Mouse (Mus musculus) embryonic stem cell, embryonic (primary cell): ENCODE results near the gene Fam19a1.
"Not testable (repeated sequence)": the region's sequence is repeated elsewhere in the genome, so short reads cannot be mapped to it uniquely, and the experiment has no call there.

Experiments used
- CTCF ChIA-PET, 4 experiments: fragments of 300-600 bp in 2 of 4; fragments of 350-600 bp in 2 of 4; sonication (Branson Sonifier 250); formaldehyde crosslinking; loops; one replicate each; lab custom pipeline; 2022; ENCODE audit warnings: inconsistent platforms in 2 of 4; lab: Charles Lee
- POLR2A ChIA-PET, 4 experiments: fragments of 300-600 bp in 2 of 4; fragments of 350-600 bp in 2 of 4; sonication (Branson Sonifier 250); formaldehyde crosslinking; loops; one replicate each; lab custom pipeline; 2022; ENCODE audit warnings: antibody characterized with exemption in 4 of 4, inconsistent platforms in 1 of 4; lab: Charles Lee

Fam19a1 gene

DNA sequence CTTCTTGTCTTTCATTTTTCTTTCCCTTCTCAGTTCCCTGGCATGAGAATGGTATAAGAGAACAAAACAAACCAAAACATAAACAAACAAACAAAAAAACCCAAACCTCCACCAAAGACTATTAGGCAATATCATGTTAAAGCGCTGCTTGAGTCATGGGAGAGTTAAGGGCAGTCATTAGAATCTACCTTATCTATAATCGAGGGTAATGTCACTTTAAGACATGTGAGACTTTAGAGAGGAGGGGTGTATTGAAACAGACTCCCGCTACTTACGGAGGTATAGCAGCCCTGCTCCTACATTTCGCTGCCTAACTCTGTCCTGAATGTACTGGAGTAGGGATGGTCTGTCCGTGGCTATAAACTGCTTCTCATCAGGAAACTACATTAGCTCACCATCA lies at the start of gene Fam19a1:
Gene Fam19a1 (plus strand): TSS at position 301 of the 400 bp plus-strand sequence.
- CTCF ChIA-PET, result no interaction called here
- POLR2A ChIA-PET, result no interaction called here

DNA sequence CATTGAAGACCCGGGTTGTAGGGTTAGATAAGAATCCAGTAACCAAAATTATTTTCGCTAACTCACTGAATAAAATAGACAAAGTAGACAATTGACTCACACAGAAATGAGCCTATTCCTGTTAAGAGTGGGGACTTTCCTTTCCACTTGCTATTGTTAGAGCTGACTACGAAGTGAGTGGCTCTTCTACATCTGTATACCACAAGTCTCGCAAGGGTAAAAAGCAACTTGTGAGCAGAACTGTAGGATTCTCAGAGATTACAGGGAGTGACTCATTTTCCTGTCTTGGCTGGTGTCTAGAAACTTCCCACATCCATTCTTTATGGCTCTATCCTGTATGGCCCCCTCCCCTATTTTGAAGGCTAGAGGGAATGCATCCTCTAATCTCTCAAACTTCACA lies 41.9 kb upstream of the Fam19a1 start:
- CTCF ChIA-PET, result no interaction called here
- POLR2A ChIA-PET, result no interaction called here

DNA sequence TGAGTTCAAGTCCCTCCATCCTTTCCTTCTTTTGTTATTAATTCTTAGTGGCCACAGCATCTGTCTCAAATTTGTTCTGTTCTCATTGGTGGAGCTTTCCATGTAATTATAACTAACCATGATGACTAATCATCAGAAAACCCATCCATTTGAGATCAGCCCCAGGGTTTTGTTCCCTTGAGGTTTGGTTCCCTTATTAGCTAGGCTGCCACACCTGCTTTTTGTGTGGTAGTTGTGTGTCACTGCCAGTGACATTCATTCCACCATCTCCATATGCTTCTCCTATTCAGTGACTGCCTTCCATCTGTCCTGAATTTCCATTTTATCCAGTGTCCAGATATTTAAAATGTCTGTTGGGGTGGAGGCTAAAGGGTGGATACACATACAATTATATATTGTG lies 41.4 kb upstream of the Fam19a1 start:
- ChIA-PET POLR2A (no interaction called here), CTCF (no interaction called here)

DNA sequence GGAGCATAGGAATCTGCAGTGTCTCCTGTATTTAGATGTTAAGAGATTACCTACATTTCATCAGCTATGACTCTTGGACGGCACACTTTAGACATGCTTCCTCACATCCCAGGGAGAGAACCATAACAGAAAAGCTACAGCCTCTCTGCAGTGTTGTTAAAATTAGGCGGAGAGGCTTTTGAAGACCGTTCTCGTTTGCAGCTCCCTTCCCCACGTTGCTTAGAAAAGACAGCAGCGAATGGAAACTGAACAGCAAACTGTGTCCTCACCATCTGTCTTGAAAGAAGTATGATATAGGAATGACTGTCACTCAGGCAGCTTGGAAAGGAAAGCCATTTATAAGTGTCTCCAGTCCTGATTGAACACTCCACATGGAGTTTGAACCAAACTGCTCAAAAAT lies 23.0 kb upstream of the Fam19a1 start:
- ChIA-PET POLR2A (no interaction called here), CTCF (no interaction called here)

DNA sequence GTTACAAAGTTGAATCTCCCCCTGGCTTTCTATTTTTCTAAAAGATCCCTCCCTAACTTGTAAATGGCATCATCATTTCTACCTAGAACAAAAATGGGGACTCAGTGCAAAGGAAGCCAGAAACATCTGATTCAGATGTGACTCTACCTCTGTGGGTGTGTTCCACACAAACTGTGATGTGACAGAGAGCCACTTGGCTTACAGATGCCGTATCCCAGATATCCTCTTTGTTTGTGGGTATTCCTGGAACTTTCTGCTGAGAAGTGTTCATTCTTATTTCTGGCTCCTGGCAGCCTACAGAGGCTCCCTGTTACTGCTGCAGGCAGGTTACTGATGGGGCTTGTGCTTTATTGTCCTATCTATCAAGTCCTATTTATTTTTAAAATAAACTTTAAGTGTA lies 19.2 kb upstream of the Fam19a1 start:
- POLR2A ChIA-PET, result no interaction called here
- CTCF ChIA-PET, result no interaction called here

DNA sequence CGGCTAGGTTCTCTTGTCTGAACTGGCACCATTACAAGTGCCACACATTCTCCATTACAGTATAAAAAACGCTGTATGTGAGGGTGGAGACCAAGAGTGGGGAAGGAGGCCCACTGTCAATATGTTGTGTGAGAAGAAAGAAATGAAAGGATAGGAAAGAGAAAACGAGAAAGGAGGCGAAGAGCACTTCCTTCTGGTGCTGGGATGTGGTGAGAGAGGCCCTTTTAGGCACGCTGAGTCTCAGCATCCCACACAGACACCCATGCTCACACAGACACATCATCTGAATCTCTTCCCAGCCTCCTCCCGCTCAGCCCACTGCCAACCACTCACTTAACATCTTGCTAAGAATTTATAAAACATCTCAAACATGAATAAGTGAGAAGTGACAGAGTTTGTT lies 14.7 kb upstream of the Fam19a1 start:
- ChIA-PET CTCF (no interaction called here), POLR2A (no interaction called here)

DNA sequence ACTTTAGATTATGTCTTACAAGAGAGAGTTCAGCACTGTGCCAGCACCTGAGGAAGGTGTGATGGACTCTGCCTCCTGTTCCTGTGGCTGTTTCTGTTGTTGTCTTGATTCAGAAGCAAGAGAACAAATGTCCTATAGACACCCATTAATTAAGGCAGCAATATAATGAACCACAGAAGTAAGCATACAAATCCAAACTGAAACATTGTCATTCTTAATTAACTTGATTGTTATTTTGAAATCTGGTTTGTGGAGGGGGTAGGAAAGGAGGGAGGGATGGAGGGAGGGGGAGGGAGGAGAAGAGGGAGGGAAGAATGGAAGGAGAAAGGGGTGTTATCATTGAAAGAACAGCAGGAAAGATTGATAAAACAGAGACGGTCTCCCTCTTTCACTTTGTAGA lies 1.3 kb upstream of the Fam19a1 start:
- POLR2A ChIA-PET, result no interaction called here
- CTCF ChIA-PET, result no interaction called here

DNA sequence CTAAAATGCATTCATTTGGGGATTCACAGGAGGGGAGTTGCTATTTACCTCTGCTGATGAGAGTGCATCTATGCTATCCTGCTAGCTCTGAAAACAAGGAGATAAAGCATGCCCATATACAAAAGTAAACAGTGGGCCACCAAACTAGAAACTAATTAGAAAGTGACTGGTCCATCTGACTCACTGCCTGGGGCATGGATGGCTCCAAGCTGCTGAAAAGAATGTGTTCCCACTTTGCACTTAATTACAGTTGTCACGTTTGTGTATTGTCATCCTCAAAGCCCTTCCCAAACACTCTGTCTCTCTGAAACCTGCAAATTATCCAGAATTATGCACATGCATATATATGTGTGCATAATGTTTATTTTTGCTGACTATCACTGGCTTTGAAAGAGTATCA lies 1.2 kb downstream of the Fam19a1 start:
- CTCF ChIA-PET, result no interaction called here
- POLR2A ChIA-PET, result no interaction called here

DNA sequence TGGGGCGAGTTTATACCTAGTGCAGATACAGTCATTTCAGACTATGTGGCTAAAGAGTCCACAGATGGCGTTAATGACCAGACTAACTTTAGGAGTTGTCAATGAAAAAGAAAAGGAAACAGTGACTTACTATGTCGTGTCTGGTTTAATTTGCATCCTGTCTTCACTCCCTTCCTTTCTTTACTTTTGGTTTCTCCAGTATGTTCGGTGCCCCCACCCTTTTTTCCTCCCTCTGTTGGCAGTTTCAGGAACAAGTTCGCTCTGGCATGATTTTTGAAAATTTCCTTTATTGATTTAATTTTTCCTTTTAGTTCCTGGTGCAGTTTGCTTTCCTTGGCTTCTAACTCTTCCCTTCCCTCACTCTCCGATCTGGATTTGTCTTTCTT lies 3.2 kb downstream of the Fam19a1 start:
- ChIA-PET CTCF (no interaction called here), POLR2A (no interaction called here)

DNA sequence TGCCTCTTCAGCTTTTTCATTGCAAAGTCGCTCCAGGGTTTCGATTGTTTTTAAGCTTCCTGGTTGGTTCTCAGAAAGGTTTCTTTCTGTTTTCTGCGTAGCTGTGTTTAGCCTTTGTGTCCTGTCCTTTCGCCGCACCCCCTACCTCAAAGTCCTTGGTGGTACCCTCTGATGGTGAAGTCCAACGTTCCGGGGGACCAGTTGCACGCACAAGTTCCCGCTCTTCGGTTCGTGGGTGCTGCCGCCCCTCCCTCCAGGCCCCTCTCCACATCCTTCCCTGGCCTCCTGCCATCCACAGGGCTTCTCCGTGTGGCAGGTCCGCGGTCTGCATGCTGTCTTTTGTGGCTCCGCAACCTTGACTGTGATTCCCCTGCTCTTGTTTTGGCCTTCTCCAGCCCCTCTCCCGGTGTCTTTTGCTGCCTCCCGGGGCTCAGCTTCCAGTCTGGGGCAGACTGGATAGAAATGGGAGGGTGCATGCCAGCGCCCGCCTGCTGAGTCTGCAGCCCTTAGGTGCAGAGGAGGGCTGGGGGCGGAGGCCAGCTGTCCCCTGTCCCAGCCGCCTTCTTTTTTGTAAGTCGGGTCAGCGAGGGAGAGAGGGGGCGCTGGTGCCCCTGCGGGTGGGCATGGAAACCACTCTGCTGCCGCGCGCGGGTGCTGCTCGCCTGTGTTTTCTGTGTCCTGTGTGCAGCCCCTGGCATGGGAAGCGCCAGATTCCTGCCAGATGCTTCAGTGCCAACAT lies 3.7 kb downstream of the Fam19a1 start:
- ChIA-PET POLR2A (no interaction called here), CTCF (no interaction called here)

DNA sequence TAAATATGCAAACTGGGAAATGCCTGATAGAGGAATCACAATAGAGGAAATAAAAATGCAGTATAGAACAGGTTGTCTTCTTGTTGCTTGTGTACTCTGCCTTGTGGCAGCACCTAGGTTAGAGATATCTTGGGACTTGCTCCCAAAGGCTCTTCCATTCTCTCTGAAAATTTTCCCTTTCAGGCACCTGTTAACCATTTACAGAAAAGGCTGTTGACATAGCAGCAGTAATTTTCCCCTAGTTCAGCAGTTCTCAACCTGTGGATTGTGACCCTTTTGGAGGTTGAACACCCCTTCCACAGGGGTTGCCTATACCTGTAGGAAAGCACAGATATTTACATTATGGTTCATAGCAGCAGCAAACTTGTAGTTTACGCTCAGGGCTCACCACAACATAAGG lies 30.4 kb downstream of the Fam19a1 start:
- POLR2A ChIA-PET, result no interaction called here
- CTCF ChIA-PET, result no interaction called here

DNA sequence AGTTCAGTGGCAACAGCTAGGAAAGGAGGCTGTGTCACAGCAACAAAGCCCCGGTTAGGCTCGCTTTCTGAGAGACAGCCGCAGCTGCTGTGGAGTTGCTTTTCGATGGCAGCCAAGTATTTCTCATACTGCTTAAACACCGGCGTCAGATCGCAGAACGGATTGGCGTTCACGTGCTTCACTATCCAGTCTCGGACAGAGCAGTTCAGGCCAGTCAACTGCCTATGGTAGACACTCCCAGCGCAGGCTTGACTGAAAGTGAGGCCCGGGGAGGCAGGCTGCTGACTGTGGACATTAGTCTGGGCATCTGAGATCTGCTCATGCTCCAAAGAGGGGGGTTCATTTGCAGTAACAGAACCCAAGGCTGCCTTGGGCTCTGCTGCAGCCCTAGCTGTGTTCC lies 52.4 kb downstream of the Fam19a1 start:
- POLR2A ChIA-PET, result interaction anchor here in 1 of 4 experiments (0.6 to 0.7 kb wide), 2 partner anchors 11 to 387 kb away, joined by 3 read pairs; no protein-coding TSS in a partner anchor
- CTCF ChIA-PET, result interaction anchor here in 2 of 4 experiments (0.7 kb wide), 2 partner anchors 20 to 158 kb away, joined by 8 to 14 read pairs; no protein-coding TSS in a partner anchor

DNA sequence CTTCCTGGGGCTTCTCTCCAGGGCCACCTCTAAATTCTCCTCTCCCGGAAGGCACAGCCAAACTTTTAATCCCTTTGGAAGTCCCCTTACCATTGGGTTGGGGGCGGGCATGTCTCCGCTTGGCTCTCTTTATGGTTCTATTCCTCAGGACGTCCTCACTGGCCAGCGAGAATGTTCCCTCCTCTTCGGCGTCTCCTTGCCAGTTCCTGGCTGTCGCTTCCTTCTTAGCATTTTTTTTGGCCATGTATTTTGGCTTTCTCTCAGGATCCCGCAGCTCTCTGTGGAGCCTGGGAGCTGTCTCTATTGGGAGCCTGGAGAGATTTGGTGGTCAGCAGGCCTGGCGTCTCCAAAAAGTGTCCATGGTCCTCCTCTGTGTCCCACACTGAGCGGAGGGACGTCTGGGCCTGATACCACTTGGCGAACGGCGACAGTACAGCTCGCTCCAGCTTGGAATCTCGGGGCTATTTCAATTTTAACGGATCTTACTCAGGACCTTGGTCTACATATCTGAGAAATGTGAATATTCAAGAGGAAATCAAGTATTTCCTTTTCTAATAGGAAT lies 52.9 kb downstream of the Fam19a1 start, which contains the start of gene 1700123L14Rik:
Gene 1700123L14Rik (minus strand): TSS at position 426 of the 562 bp plus-strand sequence.
- ChIA-PET CTCF (interaction anchor here in 1 of 4 experiments (0.7 kb wide), 1 partner anchor 825 kb away, joined by 3 read pairs; no protein-coding TSS in a partner anchor), POLR2A (no interaction called here)

DNA sequence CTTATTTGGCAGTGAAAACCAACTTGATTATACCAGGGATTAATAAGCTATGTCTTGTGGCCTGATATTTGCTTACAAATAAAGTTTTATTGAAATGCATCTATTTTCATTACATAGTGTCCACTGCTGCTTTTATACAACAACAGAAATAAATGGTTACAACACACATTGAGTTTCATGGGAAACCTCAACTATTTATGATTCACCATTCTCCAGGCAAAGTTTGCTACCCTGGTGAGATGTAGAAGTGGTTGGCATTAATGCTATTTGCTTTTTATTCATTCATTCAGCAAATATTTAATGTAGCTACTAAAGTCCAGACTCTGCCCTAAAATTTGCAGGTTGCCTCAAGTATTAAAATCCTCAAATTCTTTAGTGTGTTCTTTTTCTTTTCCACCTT lies 54.1 kb downstream of the Fam19a1 start:
- CTCF ChIA-PET, result no interaction called here
- POLR2A ChIA-PET, result no interaction called here

DNA sequence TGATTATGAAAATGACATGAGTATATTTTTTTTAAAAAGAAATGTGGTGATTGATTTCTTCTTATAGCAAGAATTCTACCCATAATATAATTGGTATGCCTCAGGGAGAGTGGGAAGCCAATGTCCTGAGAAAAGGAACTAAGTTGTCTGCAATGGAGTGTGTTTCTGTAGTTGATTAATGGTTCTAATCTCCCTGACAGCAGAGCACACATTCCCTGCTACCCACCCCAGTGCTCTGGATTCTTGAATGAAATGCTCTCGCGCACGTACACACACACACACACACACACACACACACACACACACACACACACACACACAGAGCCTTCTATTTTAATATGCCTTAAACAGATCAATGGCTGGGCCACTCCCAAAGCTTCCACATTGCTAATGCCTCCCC lies 60.7 kb downstream of the Fam19a1 start:
- CTCF ChIA-PET, result no interaction called here
- POLR2A ChIA-PET, result no interaction called here

DNA sequence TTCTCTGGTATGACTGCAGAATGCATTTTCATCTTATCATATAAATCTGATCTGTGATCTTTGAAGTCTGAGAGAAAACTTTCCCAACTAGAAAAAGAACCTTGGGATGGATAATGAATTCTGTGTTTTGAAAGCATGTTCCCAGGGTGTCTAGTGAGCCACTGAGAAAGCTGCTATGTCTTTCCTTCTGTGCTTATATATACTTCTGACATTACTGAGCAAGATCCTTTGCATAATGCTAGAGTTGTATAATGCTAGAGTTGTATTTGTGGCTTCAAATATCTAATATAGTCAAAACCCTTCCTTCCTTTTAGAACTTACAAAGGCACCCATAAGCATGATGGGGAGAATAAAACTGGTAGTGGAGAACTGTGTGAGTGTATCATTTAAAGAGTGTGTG lies 65.6 kb downstream of the Fam19a1 start:
- CTCF ChIA-PET, result no interaction called here
- POLR2A ChIA-PET, result no interaction called here

DNA sequence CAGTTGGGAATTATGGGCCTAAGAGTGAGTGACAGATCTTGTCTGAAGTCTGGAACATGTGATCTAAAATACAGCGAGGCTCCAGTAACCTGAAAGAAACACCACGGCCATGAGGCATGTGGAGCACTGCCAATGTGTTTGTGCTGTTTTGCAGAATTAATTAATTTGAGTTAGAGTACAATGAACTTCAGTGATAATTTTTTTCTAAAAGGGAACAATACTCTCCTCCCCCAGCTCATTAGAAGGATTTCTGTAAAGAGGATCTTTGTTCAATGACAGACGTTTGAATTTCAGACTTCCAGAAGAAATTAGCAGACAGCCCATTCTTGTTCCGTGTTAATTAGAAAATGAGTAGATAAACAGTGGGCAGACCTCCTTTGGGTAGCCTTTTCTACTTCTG lies 70.4 kb downstream of the Fam19a1 start:
- ChIA-PET POLR2A (no interaction called here), CTCF (no interaction called here)

DNA sequence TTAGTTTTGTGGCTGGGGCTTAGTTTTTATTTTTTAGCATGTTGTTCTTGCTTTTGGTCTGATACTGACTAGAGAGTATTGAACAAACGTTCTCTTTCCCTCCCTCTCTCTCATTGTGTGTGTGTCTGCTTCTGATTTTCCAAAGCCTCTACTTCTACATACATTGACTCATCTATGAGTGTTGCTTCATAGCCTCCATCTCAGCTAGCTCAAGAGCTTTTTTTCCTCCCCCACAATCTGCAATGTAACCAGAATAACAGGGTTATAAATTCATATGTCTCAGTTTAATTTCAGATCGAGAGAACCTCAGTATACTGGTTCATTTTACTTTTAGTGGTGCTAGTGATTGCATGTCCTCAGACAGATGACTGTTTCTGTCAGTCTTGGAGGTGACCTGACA lies 73.6 kb downstream of the Fam19a1 start:
- CTCF ChIA-PET, result no interaction called here
- POLR2A ChIA-PET, result no interaction called here

DNA sequence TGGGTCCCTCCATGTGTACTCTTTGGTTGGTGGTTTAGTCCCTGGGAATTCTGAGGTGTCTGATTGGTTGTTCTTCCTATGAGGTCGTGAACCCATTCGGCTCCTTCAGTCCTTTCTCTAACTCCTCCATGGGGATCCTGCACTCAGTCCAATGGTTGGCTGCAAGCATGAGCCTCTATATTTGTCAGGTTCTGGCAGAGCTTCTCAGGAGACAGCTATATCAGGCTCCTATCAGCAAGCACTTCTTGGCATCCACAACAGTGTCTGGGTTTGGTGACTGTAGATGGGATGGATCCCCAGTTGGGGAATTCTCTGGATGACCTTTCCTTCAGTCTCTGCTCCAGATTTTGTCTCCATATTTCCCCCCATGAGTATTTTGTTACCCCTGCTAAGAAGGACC lies 86.0 kb downstream of the Fam19a1 start:
- POLR2A ChIA-PET, result not testable (repeated sequence)

DNA sequence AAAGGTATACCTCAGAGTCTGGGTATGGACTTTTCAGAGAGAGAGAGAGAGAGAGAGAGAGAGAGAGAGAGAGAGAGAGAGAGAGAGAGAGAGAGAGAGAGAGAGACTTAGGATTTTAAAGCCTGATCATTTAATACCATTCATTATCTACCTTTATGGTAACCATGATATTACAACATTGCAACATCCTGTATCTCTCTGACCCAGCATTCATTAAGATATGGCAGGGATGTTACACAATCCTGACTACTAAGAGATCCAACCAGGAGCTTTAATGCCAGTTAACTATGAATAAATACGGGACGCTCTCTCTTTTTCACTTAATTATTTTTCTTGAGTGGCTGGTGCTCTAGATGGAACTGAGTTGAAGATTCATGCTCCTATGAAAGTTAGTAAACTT lies 92.4 kb downstream of the Fam19a1 start:
- ChIA-PET POLR2A (no interaction called here), CTCF (no interaction called here)

More for the DNA sequence above, 86.0 kb downstream of the Fam19a1 start:
- CTCF ChIA-PET, result not testable (repeated sequence)

DNA sequence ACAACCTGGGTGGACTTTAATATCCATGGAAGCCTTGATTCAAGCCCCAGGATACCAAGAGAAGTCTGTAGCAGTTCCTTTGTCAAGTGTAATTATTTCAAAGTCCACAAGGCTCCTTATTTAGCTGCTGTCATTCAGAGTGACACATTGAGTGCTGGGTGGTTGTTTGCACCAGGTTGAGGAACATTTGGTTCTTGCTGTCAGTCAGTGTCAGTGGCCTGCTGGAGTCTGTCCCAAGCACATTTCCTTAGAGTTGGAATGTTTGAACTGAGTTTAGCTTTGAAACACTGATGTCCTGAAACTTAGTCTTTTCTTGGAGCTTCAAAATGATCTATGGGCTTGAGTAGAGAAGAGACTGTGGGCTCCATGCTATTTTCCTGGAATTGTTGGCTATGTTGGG lies 121.9 kb downstream of the Fam19a1 start:
- POLR2A ChIA-PET, result no interaction called here
- CTCF ChIA-PET, result no interaction called here
